Mouse (Mus musculus): ENCODE results near the gene Tenm2. TPM values are rescaled to one million over a fixed set of nuclear protein-coding genes. Genes with fewer than 3 reads are reported as not detected.

Tenm2 gene
- polyA plus RNA-seq, 1 experiment from 2014 or later: 1.5 TPM

DNA sequence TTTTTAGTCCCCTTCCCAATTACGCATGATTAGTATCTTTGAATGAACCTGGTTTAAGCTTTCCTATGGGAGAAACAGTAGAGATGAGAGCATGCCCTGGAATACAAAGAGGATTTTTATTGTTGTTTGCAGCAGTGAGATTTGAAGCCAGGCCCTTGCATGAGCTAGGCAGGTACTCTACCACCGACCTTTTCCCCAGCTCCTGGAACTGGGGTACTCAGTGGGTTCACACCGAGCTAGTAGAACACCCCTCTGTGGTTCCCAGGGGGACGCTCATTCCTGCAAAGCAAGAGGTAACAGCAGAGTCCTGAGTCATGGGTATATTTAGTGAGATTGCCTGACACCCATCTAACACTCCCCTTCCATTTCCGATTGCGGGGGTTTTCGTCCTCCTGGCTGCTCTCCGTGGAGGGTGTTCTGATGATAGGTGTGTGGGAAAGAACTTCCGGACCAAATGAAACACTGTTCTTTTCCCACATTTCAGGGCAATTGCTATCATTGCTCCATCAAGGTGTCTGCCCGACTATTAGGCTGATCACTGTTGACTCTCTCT lies 1067.9 kb downstream of the Tenm2 start:
- no peak for DNase-seq (ENCODE audit: low spot score)
- Histone ChIP-seq H3K9me3 (replicated peaks; ENCODE audit: control insufficient read depth, low read length) (no peaks in the 10 kb centered on the region), H3K36me3 (replicated peaks; ENCODE audit: control insufficient read depth, insufficient read depth, low read depth, low read length) (no peaks in the 10 kb centered on the region), H3K4me3 (ENCODE audit: low read depth, low read length) (no peak overlapping the region), H3K27ac (replicated peaks; ENCODE audit: low read depth, low read length) (no peak overlapping the region), H3K27me3 (ENCODE audit: control insufficient read depth, insufficient read depth, low read length) (no peaks in the 10 kb centered on the region), H3K4me2 (ENCODE audit: low read depth, low read length) (no peak overlapping the region), H3K4me1 (ENCODE audit: control insufficient read depth, insufficient read depth, low read length) (no peaks in the 10 kb centered on the region), H3K9ac (replicated peaks; ENCODE audit: low read length) (no peak overlapping the region)
- WGBS: 87% methylated on average over 10 of the region's 10 CpGs
- ATAC-seq (replicated peaks; ENCODE audit: insufficient number of reproducible peaks, low FRiP score, low TSS enrichment, low read depth): no peak

DNA sequence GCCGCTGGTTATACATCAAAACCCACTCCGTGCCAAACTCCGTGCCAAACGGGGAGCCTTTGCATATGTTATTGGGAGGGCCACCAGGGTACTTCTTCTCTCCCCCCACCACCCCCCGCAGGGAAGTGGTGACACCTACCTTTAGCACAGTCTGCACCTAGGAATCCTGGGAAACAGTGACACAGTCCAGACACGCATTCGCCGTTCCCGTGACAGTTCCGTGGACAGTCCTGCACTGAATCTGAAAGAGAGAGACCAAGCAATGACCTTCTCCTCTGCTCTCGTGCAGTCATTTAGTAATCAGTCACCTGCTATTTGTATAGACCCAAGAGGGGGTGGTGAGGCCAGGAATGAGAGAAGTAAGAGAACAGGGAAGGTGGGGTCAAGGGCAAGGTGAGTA lies 1072.2 kb downstream of the Tenm2 start:
- no peaks in the 10 kb centered on the region for H3K27me3 ChIP-seq (ENCODE audit: control insufficient read depth, insufficient read depth, low read length)
- 81% methylated on average over 11 of the region's 11 CpGs for WGBS
- no peak for DNase-seq (ENCODE audit: low spot score)

DNA sequence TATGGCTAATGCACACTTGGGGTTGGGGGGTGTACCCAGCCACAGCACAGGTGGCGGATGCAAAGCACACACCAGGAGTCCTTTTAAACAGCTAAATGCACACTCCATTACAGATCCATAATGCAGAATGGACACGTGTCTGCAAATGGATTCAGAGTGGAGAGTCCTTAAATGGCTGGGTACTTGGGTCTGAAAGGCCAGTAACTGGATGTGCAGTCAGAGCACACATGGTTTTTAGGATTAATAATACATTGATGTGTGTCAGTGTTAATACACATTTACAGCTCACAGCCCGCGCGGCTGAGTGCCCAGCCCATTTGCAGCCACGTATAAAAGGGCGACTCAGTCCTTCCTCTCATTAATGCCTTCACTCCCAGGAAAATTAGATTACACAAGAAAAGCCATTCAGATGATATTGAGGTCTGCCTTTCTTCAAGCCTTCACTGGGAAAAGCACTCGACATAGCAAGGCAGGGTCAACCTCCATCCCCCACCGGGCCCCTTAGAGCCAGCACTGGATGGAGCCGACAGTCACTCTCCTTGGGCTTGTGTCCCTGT lies 1073.9 kb downstream of the Tenm2 start:
- no peak for DNase-seq (ENCODE audit: low spot score)

More for the DNA sequence above, 1072.2 kb downstream of the Tenm2 start:
- Histone ChIP-seq H3K4me1 (ENCODE audit: control insufficient read depth, insufficient read depth, low read length) (no peaks in the 10 kb centered on the region), H3K9me3 (replicated peaks; ENCODE audit: control insufficient read depth, low read length) (no peaks in the 10 kb centered on the region), H3K27ac (replicated peaks; ENCODE audit: low read depth, low read length) (no peak overlapping the region), H3K4me3 (ENCODE audit: low read depth, low read length) (no peak overlapping the region), H3K36me3 (replicated peaks; ENCODE audit: control insufficient read depth, insufficient read depth, low read depth, low read length) (no peaks in the 10 kb centered on the region), H3K4me2 (ENCODE audit: low read depth, low read length) (no peak overlapping the region), H3K9ac (replicated peaks; ENCODE audit: low read length) (no peak overlapping the region)
- no peak for ATAC-seq (replicated peaks; ENCODE audit: insufficient number of reproducible peaks, low FRiP score, low TSS enrichment, low read depth)

DNA sequence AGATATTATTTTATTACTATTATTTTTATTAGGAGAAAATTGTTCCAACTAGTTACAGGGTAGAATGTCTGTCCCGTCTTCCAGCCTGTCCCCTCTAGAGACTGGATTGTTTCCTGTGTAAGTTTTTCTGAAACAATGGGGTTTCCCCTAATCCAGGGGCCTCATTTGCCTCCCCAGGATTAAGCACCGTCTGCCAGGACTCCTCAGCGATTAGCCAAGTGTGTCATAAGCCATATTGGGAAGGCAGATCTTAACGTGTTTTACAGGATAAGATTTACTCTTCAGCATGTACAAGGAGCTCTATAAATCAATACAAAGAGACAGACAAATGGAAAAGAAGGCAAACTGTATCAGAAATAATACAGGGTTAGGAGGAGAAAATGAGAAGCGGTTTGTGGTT lies 1082.3 kb downstream of the Tenm2 start:
- H3K36me3 ChIP-seq (replicated peaks; ENCODE audit: control insufficient read depth, insufficient read depth, low read depth, low read length): no peaks in the 10 kb centered on the region
- no peaks in the 10 kb centered on the region for H3K9me3 ChIP-seq (replicated peaks; ENCODE audit: control insufficient read depth, low read length)
- DNase-seq (ENCODE audit: low spot score) (no peak), ATAC-seq (replicated peaks; ENCODE audit: insufficient number of reproducible peaks, low FRiP score, low TSS enrichment, low read depth) (no peak)
- H3K4me2 ChIP-seq (ENCODE audit: low read depth, low read length): no peak overlapping the region
- no peak overlapping the region for H3K9ac ChIP-seq (replicated peaks; ENCODE audit: low read length)
- H3K4me1 ChIP-seq (ENCODE audit: control insufficient read depth, insufficient read depth, low read length): no peaks in the 10 kb centered on the region
- no peak overlapping the region for H3K4me3 ChIP-seq (ENCODE audit: low read depth, low read length)
- H3K27ac ChIP-seq (replicated peaks; ENCODE audit: low read depth, low read length): no peak overlapping the region
- no peaks in the 10 kb centered on the region for H3K27me3 ChIP-seq (ENCODE audit: control insufficient read depth, insufficient read depth, low read length)
- 44% methylated on average over 5 of the region's 5 CpGs for WGBS

More for the DNA sequence above, 1073.9 kb downstream of the Tenm2 start:
- H3K4me1 ChIP-seq (ENCODE audit: control insufficient read depth, insufficient read depth, low read length): no peaks in the 10 kb centered on the region
- H3K9ac ChIP-seq (replicated peaks; ENCODE audit: low read length): no peak overlapping the region
- H3K27me3 ChIP-seq (ENCODE audit: control insufficient read depth, insufficient read depth, low read length): no peaks in the 10 kb centered on the region
- no peak overlapping the region for H3K27ac ChIP-seq (replicated peaks; ENCODE audit: low read depth, low read length)
- no peak overlapping the region for H3K4me3 ChIP-seq (ENCODE audit: low read depth, low read length)
- H3K4me2 ChIP-seq (ENCODE audit: low read depth, low read length): no peak overlapping the region
- ATAC-seq (replicated peaks; ENCODE audit: insufficient number of reproducible peaks, low FRiP score, low TSS enrichment, low read depth): peak; percentile 57
- no peaks in the 10 kb centered on the region for H3K9me3 ChIP-seq (replicated peaks; ENCODE audit: control insufficient read depth, low read length)
- no peaks in the 10 kb centered on the region for H3K36me3 ChIP-seq (replicated peaks; ENCODE audit: control insufficient read depth, insufficient read depth, low read depth, low read length)
- 74% methylated on average over 10 of the region's 10 CpGs for whole genome bisulfite sequencing

DNA sequence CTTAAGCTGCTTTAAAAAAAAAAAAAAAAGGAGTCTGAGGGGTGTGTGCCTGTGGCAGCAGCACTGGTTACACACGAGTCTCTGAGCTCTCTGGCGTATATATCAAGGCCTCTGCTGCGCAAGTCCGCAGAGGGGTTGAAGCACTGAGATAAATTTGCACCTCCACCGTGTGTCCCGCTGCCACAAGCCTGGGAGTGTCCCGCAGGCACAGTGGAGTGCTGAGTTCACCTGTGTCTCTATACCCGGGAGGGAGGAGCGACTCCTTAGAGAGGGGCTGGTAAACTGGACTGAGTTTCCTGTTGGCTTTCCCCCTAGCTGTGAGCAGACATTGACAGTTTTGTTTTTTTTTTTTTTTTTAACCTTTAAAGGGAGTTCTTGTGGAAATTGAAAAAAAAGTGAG lies 1082.8 kb downstream of the Tenm2 start:
- Histone ChIP-seq H3K4me3 (ENCODE audit: low read depth, low read length) (no peak overlapping the region), H3K4me1 (ENCODE audit: control insufficient read depth, insufficient read depth, low read length) (no peaks in the 10 kb centered on the region), H3K9ac (replicated peaks; ENCODE audit: low read length) (no peak overlapping the region), H3K27ac (replicated peaks; ENCODE audit: low read depth, low read length) (no peak overlapping the region), H3K27me3 (ENCODE audit: control insufficient read depth, insufficient read depth, low read length) (no peaks in the 10 kb centered on the region), H3K36me3 (replicated peaks; ENCODE audit: control insufficient read depth, insufficient read depth, low read depth, low read length) (no peaks in the 10 kb centered on the region), H3K4me2 (ENCODE audit: low read depth, low read length) (no peak overlapping the region), H3K9me3 (replicated peaks; ENCODE audit: control insufficient read depth, low read length) (no peaks in the 10 kb centered on the region)
- ATAC-seq (replicated peaks; ENCODE audit: insufficient number of reproducible peaks, low FRiP score, low TSS enrichment, low read depth) (no peak), DNase-seq (ENCODE audit: low spot score) (no peak)
- 11% methylated on average over 9 of the region's 9 CpGs for WGBS

DNA sequence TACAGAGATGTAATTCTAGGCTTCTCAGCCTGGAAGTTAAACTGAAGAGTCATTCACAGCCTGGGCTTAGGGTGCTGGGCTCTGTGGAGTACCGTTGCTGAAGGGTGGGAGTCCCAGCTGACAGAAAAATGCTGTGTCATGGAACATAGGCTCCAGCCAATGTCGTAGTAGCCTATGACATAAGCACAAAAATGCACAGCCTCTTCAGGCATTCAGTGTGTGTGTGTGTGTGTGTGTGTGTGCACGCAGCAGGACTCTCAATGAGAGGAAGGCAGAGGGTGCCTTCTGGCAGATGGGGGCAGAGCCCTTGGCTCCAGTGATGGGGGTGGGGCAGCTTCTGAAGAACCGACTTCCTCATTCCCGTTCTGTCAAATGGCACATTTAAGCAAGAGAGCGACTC lies 1083.5 kb downstream of the Tenm2 start:
- H3K27me3 ChIP-seq (ENCODE audit: control insufficient read depth, insufficient read depth, low read length): no peaks in the 10 kb centered on the region
- ATAC-seq (replicated peaks; ENCODE audit: insufficient number of reproducible peaks, low FRiP score, low TSS enrichment, low read depth) (peak; percentile 56; the same call in 1 of the 2 replicates), DNase-seq (ENCODE audit: low spot score) (peak; percentile 28)
- no peaks in the 10 kb centered on the region for H3K36me3 ChIP-seq (replicated peaks; ENCODE audit: control insufficient read depth, insufficient read depth, low read depth, low read length)
- WGBS: 18% methylated on average over 6 of the region's 6 CpGs
- H3K4me1 ChIP-seq (ENCODE audit: control insufficient read depth, insufficient read depth, low read length): no peaks in the 10 kb centered on the region
- no peaks in the 10 kb centered on the region for H3K9me3 ChIP-seq (replicated peaks; ENCODE audit: control insufficient read depth, low read length)
- no peak overlapping the region for H3K4me3 ChIP-seq (ENCODE audit: low read depth, low read length)
- H3K4me2 ChIP-seq (ENCODE audit: low read depth, low read length): no peak overlapping the region
- H3K27ac ChIP-seq (replicated peaks; ENCODE audit: low read depth, low read length): no peak overlapping the region
- no peak overlapping the region for H3K9ac ChIP-seq (replicated peaks; ENCODE audit: low read length)

DNA sequence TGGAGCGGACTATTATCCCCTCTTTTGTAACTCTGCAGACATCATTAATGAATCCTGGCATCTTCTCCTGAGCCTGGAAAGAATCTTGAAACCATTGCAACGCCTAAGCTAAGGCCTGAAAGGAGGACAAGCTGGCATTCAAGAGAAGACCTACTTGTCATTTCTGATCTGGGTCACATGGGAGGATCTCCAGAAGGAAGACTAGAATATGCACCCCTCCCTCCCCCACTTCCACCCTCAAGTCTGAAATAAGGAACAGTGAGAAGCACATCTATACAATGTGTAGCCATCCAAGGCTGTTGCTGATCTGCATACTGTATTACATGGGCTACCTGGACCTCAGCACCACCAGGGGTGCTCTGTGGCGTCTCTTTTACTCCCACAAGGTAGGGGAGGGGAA lies 1086.7 kb downstream of the Tenm2 start:
- no peak overlapping the region for H3K27ac ChIP-seq (replicated peaks; ENCODE audit: low read depth, low read length)
- no peaks in the 10 kb centered on the region for H3K36me3 ChIP-seq (replicated peaks; ENCODE audit: control insufficient read depth, insufficient read depth, low read depth, low read length)
- DNase-seq (ENCODE audit: low spot score) (no peak), ATAC-seq (replicated peaks; ENCODE audit: insufficient number of reproducible peaks, low FRiP score, low TSS enrichment, low read depth) (no peak)
- H3K9me3 ChIP-seq (replicated peaks; ENCODE audit: control insufficient read depth, low read length): no peaks in the 10 kb centered on the region
- no peaks in the 10 kb centered on the region for H3K27me3 ChIP-seq (ENCODE audit: control insufficient read depth, insufficient read depth, low read length)
- H3K4me2 ChIP-seq (ENCODE audit: low read depth, low read length): no peak overlapping the region
- no peak overlapping the region for H3K9ac ChIP-seq (replicated peaks; ENCODE audit: low read length)
- WGBS: 77% methylated on average over 3 of the region's 3 CpGs
- no peak overlapping the region for H3K4me3 ChIP-seq (ENCODE audit: low read depth, low read length)
- H3K4me1 ChIP-seq (ENCODE audit: control insufficient read depth, insufficient read depth, low read length): no peaks in the 10 kb centered on the region

DNA sequence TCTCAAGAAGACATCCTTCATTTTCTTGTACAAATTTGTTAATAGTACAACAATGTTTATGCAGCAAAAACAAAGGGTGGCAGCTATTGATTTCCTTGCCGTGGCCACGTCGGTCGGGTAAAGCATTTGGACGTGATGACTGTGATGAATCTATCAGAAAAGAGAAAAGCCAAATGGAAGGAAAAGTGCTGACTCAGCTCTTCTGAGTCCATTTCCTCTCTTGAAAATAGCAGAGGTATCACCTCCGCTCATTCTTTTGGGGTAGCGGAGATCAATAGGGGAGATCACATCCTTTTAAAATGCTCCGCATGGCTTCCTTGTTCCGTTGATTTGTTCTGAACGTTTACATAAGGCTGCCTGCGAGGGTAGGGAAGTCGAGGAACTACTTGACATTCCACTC lies 1090.7 kb downstream of the Tenm2 start:
- no peak overlapping the region for H3K4me2 ChIP-seq (ENCODE audit: low read depth, low read length)
- WGBS: 79% methylated on average over 12 of the region's 12 CpGs
- DNase-seq (ENCODE audit: low spot score) (no peak), ATAC-seq (replicated peaks; ENCODE audit: insufficient number of reproducible peaks, low FRiP score, low TSS enrichment, low read depth) (no peak)
- H3K4me1 ChIP-seq (ENCODE audit: control insufficient read depth, insufficient read depth, low read length): no peaks in the 10 kb centered on the region
- H3K27me3 ChIP-seq (ENCODE audit: control insufficient read depth, insufficient read depth, low read length): no peaks in the 10 kb centered on the region
- H3K9me3 ChIP-seq (replicated peaks; ENCODE audit: control insufficient read depth, low read length): no peaks in the 10 kb centered on the region
- no peak overlapping the region for H3K9ac ChIP-seq (replicated peaks; ENCODE audit: low read length)
- H3K4me3 ChIP-seq (ENCODE audit: low read depth, low read length): no peak overlapping the region
- H3K36me3 ChIP-seq (replicated peaks; ENCODE audit: control insufficient read depth, insufficient read depth, low read depth, low read length): no peaks in the 10 kb centered on the region
- no peak overlapping the region for H3K27ac ChIP-seq (replicated peaks; ENCODE audit: low read depth, low read length)
